Mouse (Mus musculus): ENCODE measurements around the gene Syn3.

GRCm38 (mm10) chr10:86065661-86066060 is 433.0 kb downstream of the Syn3 start:
- TF ChIP-seq CTCF (conservative IDR thresholded peaks at IDR 0.05; ENCODE audit: insufficient read depth, insufficient read length, low read depth, low read length) (no peak), POLR2A (IDR thresholded peaks at IDR 0.05; ENCODE audit: low read depth, low read length) (no peak)
